Mouse (Mus musculus): ENCODE measurements around the gene Synpo2. TPM values are rescaled to one million over a fixed set of nuclear protein-coding genes. Genes with fewer than 3 reads are reported as not detected.
A peak's percentile ranks its signal among the peaks of the same experiment; 100 is the strongest.

Synpo2 gene
- polyA plus RNA-seq, 1 experiment from 2014 or later = 1.6 TPM

- no peak for ATAC-seq (ENCODE audit: low FRiP score)
- Histone ChIP-seq H3K4me2 (no peak overlapping the region), H3K36me3 (replicated peaks) (no peaks in the 10 kb centered on the region), H3K27me3 (no peaks in the 10 kb centered on the region), H3K4me3 (replicated peaks) (no peak overlapping the region), H3K9me3 (no peaks in the 10 kb centered on the region), H3K4me1 (no peaks in the 10 kb centered on the region), H3K27ac (no peak overlapping the region), H3K9ac (no peak overlapping the region)
- 88% methylated on average over 4 of the region's 4 CpGs for WGBS
Measured at GRCm38 (mm10) chr3:123193740-123194139, 42.2 kb downstream of the Synpo2 start.

- H3K4me1 ChIP-seq = no peaks in the 10 kb centered on the region
- no peak overlapping the region for H3K4me3 ChIP-seq (replicated peaks)
- no peaks in the 10 kb centered on the region for H3K9me3 ChIP-seq
- H3K9ac ChIP-seq = no peak overlapping the region
- no peaks in the 10 kb centered on the region for H3K36me3 ChIP-seq (replicated peaks)
- no peak for ATAC-seq (ENCODE audit: low FRiP score)
- no peak overlapping the region for H3K27ac ChIP-seq
- no peaks in the 10 kb centered on the region for H3K27me3 ChIP-seq
- H3K4me2 ChIP-seq = no peak overlapping the region
Measured at GRCm38 (mm10) chr3:123191602-123192001, 44.3 kb downstream of the Synpo2 start.

DNA sequence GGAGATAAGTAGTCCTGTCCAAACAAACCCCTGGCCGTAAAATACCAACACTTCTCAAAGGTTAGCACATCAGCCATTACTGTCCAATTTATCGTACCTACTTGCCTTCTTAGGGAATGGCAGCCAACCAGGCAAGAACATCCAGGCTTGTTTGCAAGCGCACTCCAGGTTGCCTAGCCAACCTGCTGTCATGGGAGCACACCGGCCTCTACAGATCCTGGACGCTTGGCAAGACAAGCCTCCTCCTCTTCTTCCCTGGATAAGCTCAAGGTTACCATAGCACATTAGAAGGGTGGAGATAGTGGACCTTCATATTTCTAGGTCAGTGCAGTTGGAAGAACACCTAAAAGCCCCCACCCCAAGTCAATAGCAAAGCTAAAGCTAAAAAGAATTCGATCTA, 45.6 kb downstream of the Synpo2 start:
- WGBS = 72% methylated on average over 6 of the region's 6 CpGs
- no peaks in the 10 kb centered on the region for H3K4me1 ChIP-seq
- H3K27me3 ChIP-seq = no peaks in the 10 kb centered on the region
- H3K9me3 ChIP-seq = no peaks in the 10 kb centered on the region
- no peak overlapping the region for H3K4me3 ChIP-seq (replicated peaks)
- H3K4me2 ChIP-seq = no peak overlapping the region
- no peaks in the 10 kb centered on the region for H3K36me3 ChIP-seq (replicated peaks)
- no peak overlapping the region for H3K9ac ChIP-seq
- ATAC-seq (ENCODE audit: low FRiP score) = 0 out of 2 replicates have a peak, but pooled peaks have one; percentile 51
- no peak overlapping the region for H3K27ac ChIP-seq

- Histone ChIP-seq H3K36me3 (replicated peaks) (no peaks in the 10 kb centered on the region), H3K4me3 (replicated peaks) (no peak overlapping the region), H3K4me1 (no peaks in the 10 kb centered on the region), H3K27me3 (no peaks in the 10 kb centered on the region), H3K9me3 (no peaks in the 10 kb centered on the region), H3K27ac (no peak overlapping the region), H3K9ac (no peak overlapping the region), H3K4me2 (no peak overlapping the region)
- WGBS = 41% methylated on average over 1 of the region's 1 CpGs
- no peak for ATAC-seq (ENCODE audit: low FRiP score)
Measured at GRCm38 (mm10) chr3:123189826-123190225, 46.1 kb downstream of the Synpo2 start.

GRCm38 (mm10) chr3:123188616-123189230, 47.2 kb downstream of the Synpo2 start:
- no peak overlapping the region for H3K27ac ChIP-seq
- H3K4me1 ChIP-seq = no peaks in the 10 kb centered on the region
- no peak overlapping the region for H3K4me2 ChIP-seq
- no peak overlapping the region for H3K9ac ChIP-seq
- 86% methylated on average over 12 of the region's 12 CpGs for WGBS
- no peaks in the 10 kb centered on the region for H3K36me3 ChIP-seq (replicated peaks)
- no peak overlapping the region for H3K4me3 ChIP-seq (replicated peaks)
- no peaks in the 10 kb centered on the region for H3K27me3 ChIP-seq
- H3K9me3 ChIP-seq = no peaks in the 10 kb centered on the region
- no peak for ATAC-seq (ENCODE audit: low FRiP score)

GRCm38 (mm10) chr3:123187370-123188124, 48.4 kb downstream of the Synpo2 start:
- WGBS = 83% methylated on average over 15 of the region's 15 CpGs
- Histone ChIP-seq H3K9ac (no peak overlapping the region), H3K4me2 (no peak overlapping the region), H3K27ac (no peak overlapping the region), H3K36me3 (replicated peaks) (no peaks in the 10 kb centered on the region), H3K9me3 (no peaks in the 10 kb centered on the region), H3K4me1 (no peaks in the 10 kb centered on the region), H3K4me3 (replicated peaks) (no peak overlapping the region), H3K27me3 (no peaks in the 10 kb centered on the region)
- no peak for ATAC-seq (ENCODE audit: low FRiP score)

GRCm38 (mm10) chr3:123185238-123185925, 50.6 kb downstream of the Synpo2 start:
- no peak overlapping the region for H3K4me3 ChIP-seq (replicated peaks)
- no peaks in the 10 kb centered on the region for H3K36me3 ChIP-seq (replicated peaks)
- no peaks in the 10 kb centered on the region for H3K4me1 ChIP-seq
- H3K9ac ChIP-seq = no peak overlapping the region
- H3K9me3 ChIP-seq = no peaks in the 10 kb centered on the region
- WGBS = 93% methylated on average over 10 of the region's 10 CpGs
- ATAC-seq (ENCODE audit: low FRiP score) = no peak
- no peak overlapping the region for H3K4me2 ChIP-seq
- no peak overlapping the region for H3K27ac ChIP-seq
- no peaks in the 10 kb centered on the region for H3K27me3 ChIP-seq

- no peaks in the 10 kb centered on the region for H3K36me3 ChIP-seq (replicated peaks)
- H3K27me3 ChIP-seq = no peaks in the 10 kb centered on the region
- H3K4me1 ChIP-seq = no peaks in the 10 kb centered on the region
- no peak for ATAC-seq (ENCODE audit: low FRiP score)
- no peak overlapping the region for H3K4me2 ChIP-seq
- H3K4me3 ChIP-seq (replicated peaks) = no peak overlapping the region
- H3K9me3 ChIP-seq = no peaks in the 10 kb centered on the region
- 93% methylated on average over 10 of the region's 10 CpGs for WGBS
- no peak overlapping the region for H3K27ac ChIP-seq
- no peak overlapping the region for H3K9ac ChIP-seq
Measured at GRCm38 (mm10) chr3:123184281-123184680, 51.7 kb downstream of the Synpo2 start.

- H3K36me3 ChIP-seq (replicated peaks) = no peaks in the 10 kb centered on the region
- no peaks in the 10 kb centered on the region for H3K27me3 ChIP-seq
- H3K4me3 ChIP-seq (replicated peaks) = no peak overlapping the region
- ATAC-seq (ENCODE audit: low FRiP score) = no peak
- no peak overlapping the region for H3K9ac ChIP-seq
- H3K9me3 ChIP-seq = no peaks in the 10 kb centered on the region
- 86% methylated on average over 8 of the region's 8 CpGs for WGBS
- H3K27ac ChIP-seq = no peak overlapping the region
- no peaks in the 10 kb centered on the region for H3K4me1 ChIP-seq
- no peak overlapping the region for H3K4me2 ChIP-seq
Measured at GRCm38 (mm10) chr3:123179508-123179907, 56.4 kb downstream of the Synpo2 start.

DNA sequence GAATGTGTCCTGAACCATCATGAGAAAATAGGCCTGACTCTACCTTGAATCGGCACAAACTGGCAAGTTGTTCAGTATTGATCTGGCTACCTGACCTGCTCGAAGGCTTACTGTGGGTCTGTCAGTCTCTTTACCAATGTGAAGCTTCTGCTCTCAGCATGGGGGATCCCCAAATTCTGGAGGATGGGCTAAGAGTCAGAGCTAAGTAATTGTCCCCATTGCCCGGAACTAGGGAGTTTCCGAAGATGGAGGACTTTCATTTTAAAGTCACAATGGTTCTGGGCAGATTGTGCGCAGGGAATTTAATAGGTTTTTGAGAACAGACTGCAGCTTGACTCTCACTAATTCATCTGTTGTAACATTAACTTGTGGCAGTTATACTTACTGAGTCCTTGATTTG, 56.9 kb downstream of the Synpo2 start:
- H3K4me1 ChIP-seq = no peaks in the 10 kb centered on the region
- ATAC-seq (ENCODE audit: low FRiP score) = no peak
- H3K4me3 ChIP-seq (replicated peaks) = no peak overlapping the region
- H3K27ac ChIP-seq = no peak overlapping the region
- H3K27me3 ChIP-seq = no peaks in the 10 kb centered on the region
- no peaks in the 10 kb centered on the region for H3K9me3 ChIP-seq
- 91% methylated on average over 5 of the region's 5 CpGs for WGBS
- no peaks in the 10 kb centered on the region for H3K36me3 ChIP-seq (replicated peaks)
- no peak overlapping the region for H3K4me2 ChIP-seq
- H3K9ac ChIP-seq = no peak overlapping the region

DNA sequence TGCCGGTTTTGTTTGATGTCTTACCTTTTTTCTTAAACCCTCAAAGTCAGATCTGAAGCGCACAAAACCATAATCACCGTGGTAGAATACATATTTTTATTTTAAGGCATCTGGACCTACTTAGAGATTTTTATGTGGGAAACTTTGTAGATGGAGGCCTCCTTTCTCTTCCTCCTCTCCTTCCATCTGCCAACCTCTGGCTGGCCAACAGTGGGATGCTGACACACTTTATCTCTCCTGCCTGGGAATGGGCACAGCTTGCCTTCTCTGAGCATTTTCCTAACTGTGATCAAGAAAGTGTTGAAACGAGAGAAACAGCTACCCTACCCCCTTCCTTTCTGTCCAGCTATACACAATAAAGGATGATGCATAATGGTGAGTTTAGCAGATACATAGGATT, 57.5 kb downstream of the Synpo2 start:
- Histone ChIP-seq H3K27ac (no peak overlapping the region), H3K4me2 (no peak overlapping the region), H3K9me3 (no peaks in the 10 kb centered on the region), H3K27me3 (no peaks in the 10 kb centered on the region), H3K4me3 (replicated peaks) (no peak overlapping the region), H3K36me3 (replicated peaks) (no peaks in the 10 kb centered on the region), H3K9ac (no peak overlapping the region), H3K4me1 (no peaks in the 10 kb centered on the region)
- ATAC-seq (ENCODE audit: low FRiP score) = no peak
- WGBS = 78% methylated on average over 4 of the region's 4 CpGs

GRCm38 (mm10) chr3:123176366-123177334, 59.3 kb downstream of the Synpo2 start:
- H3K27me3 ChIP-seq = no peaks in the 10 kb centered on the region
- no peaks in the 10 kb centered on the region for H3K4me1 ChIP-seq
- no peak overlapping the region for H3K4me2 ChIP-seq
- H3K9me3 ChIP-seq = no peaks in the 10 kb centered on the region
- no peaks in the 10 kb centered on the region for H3K36me3 ChIP-seq (replicated peaks)
- no peak overlapping the region for H3K9ac ChIP-seq
- H3K4me3 ChIP-seq (replicated peaks) = no peak overlapping the region
- no peak overlapping the region for H3K27ac ChIP-seq
- ATAC-seq (ENCODE audit: low FRiP score) = no peak
- 81% methylated on average over 19 of the region's 19 CpGs for WGBS
